Mouse (Mus musculus): ENCODE results near the gene Cenpc1. TPM values are rescaled to one million over a fixed set of nuclear protein-coding genes. Genes with fewer than 3 reads are reported as not detected.
A peak's percentile ranks its signal among the peaks of the same experiment; 100 is the strongest.

The Cenpc1 gene
- polyA plus RNA-seq, 1 experiment from 2014 or later: 10.4 TPM

DNA sequence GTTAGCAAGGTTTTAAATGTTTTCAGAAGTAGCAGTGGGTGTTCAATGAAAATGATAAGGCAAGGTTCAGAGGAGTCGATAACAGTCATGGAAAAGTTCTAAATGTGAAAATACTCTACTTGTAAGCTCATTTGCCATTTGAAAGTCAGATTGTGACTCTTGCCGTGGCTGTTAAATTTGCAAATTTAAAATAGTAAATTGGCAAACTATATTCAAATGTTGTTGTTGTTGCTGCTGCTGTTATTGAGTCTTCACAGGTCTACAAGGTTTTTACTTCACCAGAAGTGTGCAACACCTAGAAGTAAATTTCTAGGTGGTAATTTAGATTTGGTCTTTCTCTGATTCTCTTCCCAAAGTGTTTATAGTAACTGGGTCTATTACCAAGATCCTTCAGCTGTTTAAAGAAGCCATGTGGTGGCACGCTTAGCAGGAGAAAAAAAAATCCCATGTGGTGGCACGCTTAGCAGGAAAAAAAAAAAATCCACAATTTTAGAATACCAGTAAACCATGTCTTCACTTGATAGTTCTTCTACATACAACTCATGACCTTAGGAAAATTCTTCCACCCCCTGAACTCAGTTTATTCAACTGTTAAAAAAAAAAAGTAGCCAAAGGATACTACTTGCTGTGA is 7.5 kb upstream of the Cenpc1 start:
- H3K9me3 ChIP-seq (ENCODE audit: control insufficient read depth): no peaks in the 10 kb centered on the region
- H3K27ac ChIP-seq (ENCODE audit: low read depth, low read length): no peak overlapping the region
- no peak for ATAC-seq
- H3K36me3 ChIP-seq (ENCODE audit: control insufficient read depth, insufficient read depth): no peaks in the 10 kb centered on the region
- H3K27me3 ChIP-seq (replicated peaks; ENCODE audit: control insufficient read depth, insufficient read depth, low read length): no peaks in the 10 kb centered on the region
- 77% methylated on average over 4 of the region's 4 CpGs for WGBS
- no peak overlapping the region for H3K4me2 ChIP-seq (replicated peaks; ENCODE audit: low read depth)
- H3K4me1 ChIP-seq (replicated peaks; ENCODE audit: control insufficient read depth, insufficient read depth, low read length): no peaks in the 10 kb centered on the region
- H3K4me3 ChIP-seq (ENCODE audit: low read depth, low read length): no peak overlapping the region
- no peak overlapping the region for H3K9ac ChIP-seq (ENCODE audit: low read depth, low read length)
- TF ChIP-seq CTCF (IDR thresholded peaks at IDR 0.05; ENCODE audit: low read depth): no peak

DNA sequence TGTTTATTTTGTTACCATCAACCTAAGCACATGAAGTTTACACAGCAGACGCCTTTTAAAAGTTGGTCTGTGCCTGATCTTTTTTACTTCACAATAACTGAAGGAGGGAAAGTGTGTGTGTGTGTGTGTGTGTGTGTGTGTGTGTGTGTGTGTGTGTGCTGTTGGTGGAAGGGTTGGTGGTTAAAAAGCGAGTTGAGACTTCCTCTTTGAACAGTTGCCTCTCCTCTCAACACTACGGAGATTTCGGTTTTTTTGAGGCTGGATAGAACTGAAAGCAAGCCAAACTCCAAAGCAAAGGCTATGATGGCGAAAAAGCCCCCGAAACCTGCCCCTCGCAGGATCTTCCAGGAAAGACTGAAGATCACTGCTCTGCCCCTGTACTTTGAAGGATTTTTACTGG is 6.2 kb upstream of the Cenpc1 start, which contains the start of gene Stap1:
Stap1 (plus strand) TSS at position 209 of the 400 bp plus-strand sequence.
- no peak within 1 kb of the TSS for H3K27ac ChIP-seq (ENCODE audit: low read depth, low read length)
- WGBS: 63% methylated on average over 7 of the region's 7 CpGs
- ATAC-seq: no peak
- no peak within 1 kb of the TSS for H3K4me3 ChIP-seq (ENCODE audit: low read depth, low read length)
- no peaks in the 10 kb centered on the region for H3K9me3 ChIP-seq (ENCODE audit: control insufficient read depth)
- no peak within 1 kb of the TSS for H3K9ac ChIP-seq (ENCODE audit: low read depth, low read length)
- H3K27me3 ChIP-seq (replicated peaks; ENCODE audit: control insufficient read depth, insufficient read depth, low read length): no peaks in the 10 kb centered on the region
- H3K36me3 ChIP-seq (ENCODE audit: control insufficient read depth, insufficient read depth): no peaks in the 10 kb centered on the region
- H3K4me1 ChIP-seq (replicated peaks; ENCODE audit: control insufficient read depth, insufficient read depth, low read length): no peaks in the 10 kb centered on the region
- H3K4me2 ChIP-seq (replicated peaks; ENCODE audit: low read depth): no peak within 1 kb of the TSS
- TF ChIP-seq CTCF (IDR thresholded peaks at IDR 0.05; ENCODE audit: low read depth): no peak

DNA sequence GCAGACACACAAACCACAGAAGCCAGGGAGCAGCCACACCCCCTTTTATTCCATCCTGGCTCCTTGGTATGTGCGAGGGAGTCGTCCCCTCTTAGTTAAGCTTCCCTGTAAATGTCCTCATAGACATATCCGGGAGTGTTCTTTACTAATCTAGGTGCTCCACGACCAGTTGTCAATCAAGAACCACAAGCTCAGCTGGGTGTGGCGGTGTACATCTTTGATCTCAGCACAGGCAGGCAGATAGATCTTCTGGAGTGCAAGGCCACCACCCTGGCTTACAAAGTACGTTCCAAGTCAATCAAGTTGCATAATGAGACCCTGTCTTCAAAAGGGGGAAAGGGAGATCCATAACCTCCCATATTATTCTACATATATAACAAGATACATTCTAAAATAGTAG is 3.7 kb upstream of the Cenpc1 start:
- Histone ChIP-seq H3K27me3 (replicated peaks; ENCODE audit: control insufficient read depth, insufficient read depth, low read length) (no peaks in the 10 kb centered on the region), H3K4me2 (replicated peaks; ENCODE audit: low read depth) (no peak overlapping the region), H3K9ac (ENCODE audit: low read depth, low read length) (no peak overlapping the region), H3K4me1 (replicated peaks; ENCODE audit: control insufficient read depth, insufficient read depth, low read length) (no peaks in the 10 kb centered on the region), H3K36me3 (ENCODE audit: control insufficient read depth, insufficient read depth) (no peaks in the 10 kb centered on the region), H3K9me3 (ENCODE audit: control insufficient read depth) (no peaks in the 10 kb centered on the region), H3K27ac (ENCODE audit: low read depth, low read length) (no peak overlapping the region), H3K4me3 (ENCODE audit: low read depth, low read length) (no peak overlapping the region)
- no peak for ATAC-seq
- 66% methylated on average over 6 of the region's 6 CpGs for WGBS
- TF ChIP-seq CTCF (IDR thresholded peaks at IDR 0.05; ENCODE audit: low read depth): no peak

DNA sequence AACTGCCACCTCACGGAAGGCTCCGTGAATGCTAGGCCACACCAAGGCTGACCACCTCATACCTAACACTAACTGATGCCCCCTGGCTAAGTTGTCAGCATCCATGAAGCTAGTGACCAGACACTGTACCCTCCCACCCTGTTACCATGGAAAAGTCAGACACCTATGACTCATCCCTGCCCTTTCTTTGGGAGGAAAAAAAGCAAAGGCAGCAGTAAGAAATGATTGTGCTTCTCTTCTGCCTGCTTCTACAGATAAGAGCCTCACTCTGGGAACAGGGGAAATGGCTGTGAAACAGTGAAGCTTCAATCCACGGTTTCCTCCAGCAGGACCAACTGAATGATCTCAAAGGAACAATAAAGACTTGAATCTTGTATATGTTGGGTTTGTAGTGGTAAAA is 3.1 kb upstream of the Cenpc1 start:
- 77% methylated on average over 3 of the region's 3 CpGs for WGBS
- no peak for ATAC-seq
- no peak for TF ChIP-seq CTCF (IDR thresholded peaks at IDR 0.05; ENCODE audit: low read depth)

DNA sequence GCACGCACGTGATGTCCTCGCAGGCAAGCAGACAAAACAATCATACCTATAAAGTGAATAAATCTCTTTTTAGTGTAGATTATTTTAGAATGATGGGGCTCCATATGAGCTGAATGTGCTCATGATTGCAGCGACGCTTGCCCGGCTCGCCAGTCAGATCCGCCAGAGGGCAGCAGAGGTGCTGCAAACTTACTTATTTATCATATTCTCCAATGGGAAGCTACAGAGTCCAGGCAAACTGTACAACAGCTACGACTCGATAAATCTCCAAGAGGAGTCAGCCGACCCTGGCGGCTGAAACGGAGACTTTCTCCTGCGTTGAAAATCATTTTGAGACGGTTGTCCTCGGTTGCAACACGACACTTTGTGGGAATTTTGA is 1.2 kb upstream of the Cenpc1 start:
- Histone ChIP-seq H3K27me3 (replicated peaks; ENCODE audit: control insufficient read depth, insufficient read depth, low read length) (no peaks in the 10 kb centered on the region), H3K9me3 (ENCODE audit: control insufficient read depth) (no peaks in the 10 kb centered on the region), H3K9ac (ENCODE audit: low read depth, low read length) (no peak overlapping the region; the same call in 1 of the 2 replicates), H3K27ac (ENCODE audit: low read depth, low read length) (0 out of 2 replicates have a peak overlapping the region, but pooled peaks have one; percentile 10), H3K36me3 (ENCODE audit: control insufficient read depth, insufficient read depth) (no peaks in the 10 kb centered on the region), H3K4me3 (ENCODE audit: low read depth, low read length) (peak overlapping the region; percentile 86), H3K4me1 (replicated peaks; ENCODE audit: control insufficient read depth, insufficient read depth, low read length) (no peaks in the 10 kb centered on the region), H3K4me2 (replicated peaks; ENCODE audit: low read depth) (peak overlapping the region; percentile 66)
- under 1% methylated on average over 17 of the region's 17 CpGs for WGBS
- peak; percentile 39 for ATAC-seq
- peak; percentile 93 for TF ChIP-seq CTCF (IDR thresholded peaks at IDR 0.05; ENCODE audit: low read depth)

More for the DNA sequence above, 3.1 kb upstream of the Cenpc1 start:
- Histone ChIP-seq H3K9me3 (ENCODE audit: control insufficient read depth) (no peaks in the 10 kb centered on the region), H3K4me3 (ENCODE audit: low read depth, low read length) (no peak overlapping the region), H3K4me2 (replicated peaks; ENCODE audit: low read depth) (no peak overlapping the region), H3K9ac (ENCODE audit: low read depth, low read length) (no peak overlapping the region), H3K36me3 (ENCODE audit: control insufficient read depth, insufficient read depth) (no peaks in the 10 kb centered on the region), H3K27ac (ENCODE audit: low read depth, low read length) (no peak overlapping the region), H3K27me3 (replicated peaks; ENCODE audit: control insufficient read depth, insufficient read depth, low read length) (no peaks in the 10 kb centered on the region), H3K4me1 (replicated peaks; ENCODE audit: control insufficient read depth, insufficient read depth, low read length) (no peaks in the 10 kb centered on the region)

DNA sequence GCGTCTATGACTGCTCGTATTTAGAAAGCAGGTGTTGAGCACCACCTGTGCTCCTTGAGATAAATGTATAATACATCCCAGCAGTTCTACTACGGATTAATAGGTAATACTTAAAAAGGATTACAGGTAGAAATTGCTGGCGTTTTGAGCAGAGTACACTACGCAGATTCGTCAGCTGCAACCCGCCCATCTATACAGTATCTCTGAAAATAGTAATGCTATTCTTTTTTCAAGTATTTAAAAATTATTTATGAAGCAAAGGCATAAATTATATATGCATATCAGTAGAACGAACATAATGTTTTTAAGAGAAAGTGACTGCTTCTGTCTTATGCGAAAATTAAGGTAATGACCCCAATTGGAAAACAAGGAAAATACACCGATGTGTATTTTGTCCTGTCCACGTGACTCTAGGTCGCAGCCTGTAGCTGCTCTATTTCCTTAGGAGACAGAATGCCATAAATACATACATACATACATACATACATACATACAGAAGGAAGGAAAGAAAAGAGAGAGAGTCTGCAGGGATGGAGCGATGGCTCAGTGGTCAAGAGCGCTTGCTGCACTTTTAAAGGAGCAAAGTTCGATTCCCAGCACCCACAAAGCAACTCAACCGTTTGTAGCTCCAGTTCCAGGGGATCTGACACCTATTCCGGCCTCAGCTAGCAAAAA is 630 bp upstream of the Cenpc1 start:
- Histone ChIP-seq H3K27me3 (replicated peaks; ENCODE audit: control insufficient read depth, insufficient read depth, low read length) (no peaks in the 10 kb centered on the region), H3K4me1 (replicated peaks; ENCODE audit: control insufficient read depth, insufficient read depth, low read length) (no peaks in the 10 kb centered on the region), H3K36me3 (ENCODE audit: control insufficient read depth, insufficient read depth) (no peaks in the 10 kb centered on the region), H3K9me3 (ENCODE audit: control insufficient read depth) (no peaks in the 10 kb centered on the region), H3K4me3 (ENCODE audit: low read depth, low read length) (peak overlapping the region; percentile 86), H3K27ac (ENCODE audit: low read depth, low read length) (peak overlapping the region; percentile 70; the same call in 1 of the 2 replicates), H3K9ac (ENCODE audit: low read depth, low read length) (0 out of 2 replicates have a peak overlapping the region, but pooled peaks have one; percentile 75), H3K4me2 (replicated peaks; ENCODE audit: low read depth) (peak overlapping the region; percentile 66)
- 1% methylated on average over 17 of the region's 17 CpGs for WGBS
- peak; percentile 48 for ATAC-seq
- no peak for TF ChIP-seq CTCF (IDR thresholded peaks at IDR 0.05; ENCODE audit: low read depth)
